Mouse (Mus musculus) limb, embryonic 13.5 days (tissue): ENCODE data around the gene Arhgef28. TPM values are rescaled to one million over a fixed set of nuclear protein-coding genes. Genes with fewer than 3 reads are reported as not detected.
"Not testable (repeated sequence)": the region's sequence is repeated elsewhere in the genome, so short reads cannot be mapped to it uniquely, and the experiment has no call there.

Source experiments
- ATAC-seq: fragments of 200-750 bp; cut with Nextera tagmentation; 2 replicates; pipeline ENCODE4 v1.8.0; 2017; ENCODE audit warnings: low read depth, moderate number of reproducible peaks, moderate TSS enrichment; ENCODE audit not compliant: low FRiP score
- H3K27ac ChIP-seq: fragments of 300-500 bp; sonication (generic); 2 replicates; pipeline ENCODE4 v1.5.1; 2015; ENCODE audit warnings: inconsistent platforms, mild to moderate bottlenecking, moderate library complexity
- H3K27me3 ChIP-seq: fragments of 300-500 bp; sonication (generic); 2 replicates; pipeline ENCODE4 v1.6.1; 2015; ENCODE audit warnings: mild to moderate bottlenecking, inconsistent platforms
- H3K36me3 ChIP-seq: fragments of 300-500 bp; sonication (generic); 2 replicates; pipeline ENCODE4 v1.6.1; 2015; ENCODE audit warnings: inconsistent platforms, mild to moderate bottlenecking, moderate library complexity
- H3K4me1 ChIP-seq: fragments of 300-500 bp; sonication (generic); 2 replicates; pipeline ENCODE4 v1.6.1; 2015; ENCODE audit warnings: inconsistent platforms
- H3K4me2 ChIP-seq: fragments of 300-500 bp; sonication (generic); replicated peaks from 2 replicates; pipeline ENCODE4 v1.6.1; 2015; ENCODE audit warnings: inconsistent platforms, mild to moderate bottlenecking, moderate library complexity
- H3K4me3 ChIP-seq: fragments of 300-500 bp; sonication (generic); 2 replicates; pipeline ENCODE4 v1.5.1; 2015; ENCODE audit warnings: moderate library complexity, mild to moderate bottlenecking, inconsistent platforms
- H3K9ac ChIP-seq: fragments of 300-500 bp; sonication (generic); 2 replicates; pipeline ENCODE4 v1.6.1; 2015; ENCODE audit warnings: mild to moderate bottlenecking, inconsistent platforms
- H3K9me3 ChIP-seq: fragments of 300-500 bp; sonication (generic); 2 replicates; pipeline ENCODE4 v1.6.1; 2016; ENCODE audit warnings: inconsistent platforms
- WGBS: fragments of 180-500 bp; shearing (Covaris S2); methylation state at CpG from one replicate; pipeline ENCODE4 v1.1.7; 2015; 5-methylcytosine and 5-hydroxymethylcytosine counted together
- polyA plus RNA-seq: library from polyadenylated mRNA; unstranded; fragments of >200 nt; fragmentation: Nextera tagmentation; extraction: Ambion mirVana; gene quantifications from 2 replicates; pipeline ENCODE4 v1.2.1, GENCODE M21; 2015

Arhgef28 gene
- polyA plus RNA-seq, 1 experiment from 2014 or later = 26.2 TPM

GRCm38 (mm10) chr13:98120356-98121123 is 85.7 kb downstream of the Arhgef28 start:
- Histone ChIP-seq H3K27me3 (no peaks in the 10 kb centered on the region), H3K36me3 (no peaks in the 10 kb centered on the region), H3K27ac (no peak overlapping the region), H3K9me3 (no peaks in the 10 kb centered on the region), H3K4me2 (no peak overlapping the region), H3K9ac (no peak overlapping the region), H3K4me1 (peaks cover 17% of the 10 kb centered on the region), H3K4me3 (no peak overlapping the region)
- ATAC-seq = no peak
- WGBS = 78% methylated on average over 11 of the region's 11 CpGs

GRCm38 (mm10) chr13:98118291-98118690 is 87.9 kb downstream of the Arhgef28 start:
- WGBS = 68% methylated on average over 4 of the region's 4 CpGs
- H3K9me3 ChIP-seq = no peaks in the 10 kb centered on the region
- no peak for ATAC-seq

GRCm38 (mm10) chr13:98117566-98118254 is 88.5 kb downstream of the Arhgef28 start:
- Histone ChIP-seq H3K4me3 (no peak overlapping the region), H3K27me3 (no peaks in the 10 kb centered on the region), H3K4me1 (peaks cover 13% of the 10 kb centered on the region), H3K9ac (no peak overlapping the region), H3K36me3 (no peaks in the 10 kb centered on the region), H3K9me3 (no peaks in the 10 kb centered on the region), H3K27ac (no peak overlapping the region), H3K4me2 (no peak overlapping the region)
- ATAC-seq = no peak
- WGBS = 66% methylated on average over 7 of the region's 7 CpGs

More at GRCm38 (mm10) chr13:98118291-98118690, 87.9 kb downstream of the Arhgef28 start:
- Histone ChIP-seq H3K4me1 (peaks cover 8% of the 10 kb centered on the region), H3K27ac (no peak overlapping the region), H3K36me3 (no peaks in the 10 kb centered on the region), H3K4me3 (no peak overlapping the region), H3K4me2 (no peak overlapping the region), H3K27me3 (no peaks in the 10 kb centered on the region), H3K9ac (no peak overlapping the region)

GRCm38 (mm10) chr13:98115650-98116049 is 90.6 kb downstream of the Arhgef28 start:
- Histone ChIP-seq H3K27ac (no peak overlapping the region), H3K36me3 (no peaks in the 10 kb centered on the region), H3K9ac (no peak overlapping the region), H3K27me3 (no peaks in the 10 kb centered on the region), H3K4me2 (no peak overlapping the region), H3K4me3 (no peak overlapping the region), H3K9me3 (no peaks in the 10 kb centered on the region), H3K4me1 (peaks cover 13% of the 10 kb centered on the region; the same call in 1 of the 2 replicates)
- no peak for ATAC-seq
- 68% methylated on average over 6 of the region's 6 CpGs for WGBS

- Histone ChIP-seq H3K4me1 (peaks cover 13% of the 10 kb centered on the region; the same call in 1 of the 2 replicates), H3K36me3 (no peaks in the 10 kb centered on the region), H3K27ac (no peak overlapping the region), H3K4me2 (no peak overlapping the region), H3K27me3 (no peaks in the 10 kb centered on the region), H3K9ac (no peak overlapping the region), H3K4me3 (no peak overlapping the region), H3K9me3 (no peaks in the 10 kb centered on the region)
- 82% methylated on average over 4 of the region's 4 CpGs for WGBS
- ATAC-seq = no peak
Observed at GRCm38 (mm10) chr13:98115051-98115450, 91.2 kb downstream of the Arhgef28 start.

GRCm38 (mm10) chr13:98112812-98113503 is 93.3 kb downstream of the Arhgef28 start:
- WGBS = 40% methylated on average over 7 of the region's 7 CpGs
- Histone ChIP-seq H3K27me3 (no peaks in the 10 kb centered on the region), H3K9ac (no peak overlapping the region), H3K4me2 (no peak overlapping the region), H3K4me1 (peaks cover 12% of the 10 kb centered on the region; the same call in 1 of the 2 replicates), H3K4me3 (no peak overlapping the region), H3K27ac (no peak overlapping the region), H3K36me3 (no peaks in the 10 kb centered on the region), H3K9me3 (no peaks in the 10 kb centered on the region)
- no peak for ATAC-seq

- ATAC-seq = no peak
- H3K27ac ChIP-seq = no peak overlapping the region
- no peaks in the 10 kb centered on the region for H3K9me3 ChIP-seq
- peaks cover 8% of the 10 kb centered on the region; the same call in 1 of the 2 replicates for H3K4me1 ChIP-seq
- WGBS = 87% methylated on average over 5 of the region's 5 CpGs
- no peak overlapping the region for H3K4me2 ChIP-seq
- no peak overlapping the region for H3K4me3 ChIP-seq
- no peaks in the 10 kb centered on the region for H3K36me3 ChIP-seq
- no peaks in the 10 kb centered on the region for H3K27me3 ChIP-seq
- no peak overlapping the region for H3K9ac ChIP-seq
Observed at GRCm38 (mm10) chr13:98111531-98111930, 94.7 kb downstream of the Arhgef28 start.

- Histone ChIP-seq H3K9me3 (no peaks in the 10 kb centered on the region), H3K36me3 (no peaks in the 10 kb centered on the region), H3K4me3 (no peak overlapping the region), H3K27ac (no peak overlapping the region), H3K4me2 (no peak overlapping the region), H3K4me1 (peaks cover 8% of the 10 kb centered on the region; the same call in 1 of the 2 replicates), H3K9ac (no peak overlapping the region), H3K27me3 (no peaks in the 10 kb centered on the region)
- no peak for ATAC-seq
- WGBS = 71% methylated on average over 2 of the region's 2 CpGs
Observed at GRCm38 (mm10) chr13:98111021-98111420, 95.2 kb downstream of the Arhgef28 start.

- ATAC-seq, H3K9me3 ChIP-seq, H3K4me1 ChIP-seq, H3K27ac ChIP-seq, H3K27me3 ChIP-seq, H3K4me2 ChIP-seq, H3K36me3 ChIP-seq, H3K9ac ChIP-seq, H3K4me3 ChIP-seq: not testable (repeated sequence)
- WGBS = 91% methylated on average over 3 of the region's 3 CpGs
Observed at GRCm38 (mm10) chr13:98108481-98108880, 97.8 kb downstream of the Arhgef28 start.

- Histone ChIP-seq H3K27ac (no peak overlapping the region), H3K36me3 (no peaks in the 10 kb centered on the region), H3K4me1 (0 out of 2 replicates have a peak, but pooled peaks cover 2% of the 10 kb centered on the region), H3K9me3 (0 out of 2 replicates have a peak, but pooled peaks cover 4% of the 10 kb centered on the region), H3K9ac (no peak overlapping the region), H3K4me2 (no peak overlapping the region), H3K4me3 (no peak overlapping the region), H3K27me3 (no peaks in the 10 kb centered on the region)
- WGBS = 75% methylated on average over 2 of the region's 2 CpGs
- ATAC-seq = no peak
Observed at GRCm38 (mm10) chr13:98107621-98108020, 98.6 kb downstream of the Arhgef28 start.

GRCm38 (mm10) chr13:98095966-98096365 is 110.3 kb downstream of the Arhgef28 start:
- no peak overlapping the region for H3K4me3 ChIP-seq
- H3K9ac ChIP-seq = no peak overlapping the region
- no peaks in the 10 kb centered on the region; the same call in 1 of the 2 replicates for H3K27me3 ChIP-seq
- no peak overlapping the region for H3K27ac ChIP-seq
- no peak for ATAC-seq
- H3K36me3 ChIP-seq = no peaks in the 10 kb centered on the region
- H3K4me1 ChIP-seq = peaks cover 28% of the 10 kb centered on the region
- WGBS = 74% methylated on average over 4 of the region's 4 CpGs
- no peak overlapping the region for H3K4me2 ChIP-seq
- H3K9me3 ChIP-seq = no peaks in the 10 kb centered on the region

GRCm38 (mm10) chr13:98094332-98094731 is 111.9 kb downstream of the Arhgef28 start:
- no peak overlapping the region for H3K4me2 ChIP-seq
- peak overlapping the region; percentile 74 for H3K27ac ChIP-seq
- H3K4me1 ChIP-seq = peaks cover 28% of the 10 kb centered on the region
- ATAC-seq = peak; percentile 44
- no peaks in the 10 kb centered on the region for H3K9me3 ChIP-seq
- WGBS = 26% methylated on average over 3 of the region's 3 CpGs
- no peaks in the 10 kb centered on the region for H3K36me3 ChIP-seq
- H3K27me3 ChIP-seq = no peaks in the 10 kb centered on the region; the same call in 1 of the 2 replicates
- no peak overlapping the region for H3K4me3 ChIP-seq
- no peak overlapping the region for H3K9ac ChIP-seq
